Mouse (Mus musculus): ENCODE data around the gene Erfe. TPM values are rescaled to one million over a fixed set of nuclear protein-coding genes. Genes with fewer than 3 reads are reported as not detected.

The Erfe gene
- 1 to 10 TPM; 1.1 to 1.4 TPM for total RNA-seq (2021)

DNA sequence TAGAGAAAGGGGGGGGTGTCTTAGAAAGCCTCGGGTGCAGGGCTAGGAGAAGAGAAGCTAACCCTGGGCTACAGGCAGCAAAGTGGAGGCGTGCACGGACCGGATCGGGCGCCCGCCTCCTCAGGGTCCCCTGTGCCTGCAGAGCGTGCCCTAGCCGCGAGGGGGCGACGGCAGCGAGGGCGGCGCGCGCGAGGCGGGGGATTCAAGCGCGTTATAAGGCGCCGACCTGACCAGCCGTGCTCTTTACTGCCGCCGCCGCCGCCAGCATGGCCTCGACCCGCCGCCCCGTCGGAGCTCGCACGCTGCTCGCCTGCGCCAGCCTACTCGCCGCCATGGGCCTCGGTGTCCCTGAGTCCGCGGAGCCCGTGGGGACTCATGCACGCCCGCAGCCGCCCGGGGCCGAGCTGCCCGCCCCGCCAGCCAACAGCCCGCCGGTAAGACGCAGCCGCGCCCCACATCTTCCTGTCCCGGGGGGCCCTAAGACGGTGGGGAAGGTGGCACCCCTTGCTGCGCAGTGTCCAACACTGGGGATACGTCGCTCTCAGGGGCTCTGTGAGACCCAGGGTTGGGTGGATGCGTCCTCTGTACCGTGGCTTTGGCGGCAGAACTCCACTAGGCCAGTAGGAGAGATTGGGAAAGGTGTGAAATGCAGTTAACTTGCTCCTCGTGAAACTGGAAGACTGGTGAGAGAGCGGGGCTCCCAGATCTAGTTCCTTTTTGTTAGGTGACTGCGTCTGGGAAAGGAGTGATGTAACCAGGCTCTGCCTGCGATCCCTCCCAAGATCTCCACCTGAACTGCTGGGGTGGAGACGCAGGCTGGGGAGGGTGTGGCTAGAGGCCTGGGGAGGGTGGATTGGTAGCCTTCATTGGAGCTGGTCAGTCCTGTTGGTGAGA is at the start of gene Erfe:
Gene Erfe (plus strand): TSS at position 216 of the 894 bp plus-strand sequence.
- peak; percentile 82 for DNase-seq

- DNase-seq, result no peak
Observed at GRCm38 (mm10) chr1:91317656-91318055, 48.6 kb upstream of the Erfe start.

DNA sequence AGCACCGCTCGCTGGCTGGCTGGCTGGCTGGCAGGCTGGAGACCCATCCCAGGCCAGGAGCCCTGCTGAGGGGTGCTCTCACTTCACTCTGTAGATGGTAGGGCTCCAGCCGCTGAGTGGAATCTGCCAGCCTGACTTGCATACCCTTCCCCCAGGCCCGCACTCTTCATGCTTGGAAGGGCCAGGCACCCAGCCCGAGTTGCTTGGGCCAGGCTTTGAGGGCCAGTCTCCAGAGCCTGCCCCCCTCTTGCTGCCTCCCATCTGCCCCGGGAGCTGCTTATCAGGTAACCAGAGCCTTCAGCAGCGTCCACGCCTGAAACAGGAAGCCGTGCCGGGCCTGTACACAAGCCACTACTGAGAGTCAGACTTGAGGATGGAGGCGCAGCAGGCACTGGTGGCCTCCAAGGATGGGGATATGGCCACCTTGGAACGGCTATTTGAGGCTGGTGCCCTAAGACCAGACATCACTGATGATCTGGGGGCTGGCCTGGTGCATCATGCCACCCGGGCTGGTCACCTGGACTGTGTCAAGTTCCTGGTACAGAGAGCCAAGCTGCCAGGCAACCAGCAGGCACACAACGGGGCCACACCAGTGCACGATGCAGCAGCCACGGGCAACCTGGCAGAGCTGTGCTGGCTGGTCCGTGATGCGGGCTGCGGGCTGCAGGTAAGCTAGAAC is 44.3 kb upstream of the Erfe start, which contains the start of gene Espnl:
Gene Espnl (plus strand): TSS at position 316 of the 679 bp plus-strand sequence.
- peak; percentile 44 for DNase-seq

DNA sequence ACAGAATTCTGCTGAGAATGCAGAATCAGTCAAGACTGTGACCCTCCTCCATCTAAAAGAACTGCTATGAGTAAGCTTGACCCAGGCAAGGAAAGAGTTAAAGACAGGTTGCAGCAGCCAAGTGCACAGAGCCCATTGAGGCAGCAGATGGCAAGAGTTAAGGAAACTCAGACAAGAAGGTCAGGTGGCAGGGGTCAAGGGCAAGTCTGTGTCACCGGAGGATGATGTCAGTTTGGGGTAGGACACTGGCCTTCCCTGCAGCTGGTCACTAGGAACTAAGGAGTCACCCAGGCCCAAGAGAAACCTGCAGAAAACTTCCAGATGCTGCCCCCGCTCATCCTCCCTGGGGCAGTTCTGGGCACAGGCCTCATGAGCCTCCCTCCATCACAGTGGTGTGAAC is 41.6 kb upstream of the Erfe start:
- DNase-seq, result no peak

GRCm38 (mm10) chr1:91325488-91326042 is 40.7 kb upstream of the Erfe start:
- no peak for DNase-seq

GRCm38 (mm10) chr1:91332102-91332501 is 34.1 kb upstream of the Erfe start:
- no peak for DNase-seq

DNA sequence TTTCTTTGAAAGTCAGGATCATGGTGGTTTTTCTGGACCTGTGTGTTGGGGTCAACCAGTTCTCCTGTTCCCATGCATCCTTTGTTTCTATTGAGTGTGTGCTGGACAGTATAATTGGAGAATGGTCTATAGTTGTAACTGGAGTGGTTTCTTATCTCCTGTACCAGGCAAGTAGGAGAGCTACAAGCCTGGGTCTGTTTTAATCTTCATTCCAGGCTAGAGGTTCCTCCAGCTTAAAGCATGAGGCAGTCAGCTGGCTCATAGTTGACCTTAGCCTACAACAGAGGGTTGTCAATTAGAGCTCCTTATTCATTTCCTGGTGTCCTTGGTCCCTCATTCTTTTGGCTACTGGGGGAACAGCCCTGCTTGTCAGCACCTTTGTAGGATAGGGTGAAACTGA is 32.6 kb upstream of the Erfe start:
- no peak for DNase-seq

DNA sequence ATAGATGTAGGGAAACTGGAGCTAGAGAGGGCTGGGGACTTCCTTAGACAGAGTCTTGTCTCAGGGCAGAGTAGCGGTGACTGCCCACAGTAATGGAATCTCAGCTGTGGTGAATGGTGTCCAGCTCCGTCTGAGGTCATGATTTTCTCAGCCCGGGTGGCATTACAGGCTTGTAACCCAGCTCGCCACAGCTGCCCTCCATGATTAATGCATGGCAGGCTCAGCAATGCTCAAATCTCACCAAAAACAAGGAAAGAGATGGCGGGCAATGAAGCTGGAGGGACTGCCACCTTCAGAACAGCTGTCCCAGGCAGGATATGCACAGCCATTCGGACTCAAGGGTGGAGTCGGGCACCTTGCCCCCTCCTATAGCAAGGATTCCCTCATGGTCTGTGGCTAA is 28.9 kb upstream of the Erfe start:
- DNase-seq, result no peak

GRCm38 (mm10) chr1:91344001-91344400 is 22.2 kb upstream of the Erfe start:
- peak; percentile 28 for DNase-seq

- peak; percentile 36 for DNase-seq
Observed at GRCm38 (mm10) chr1:91344921-91345685, 21.1 kb upstream of the Erfe start.

GRCm38 (mm10) chr1:91346892-91347291 is 19.3 kb upstream of the Erfe start:
- peak; percentile 78 for DNase-seq

GRCm38 (mm10) chr1:91350841-91351240 is 15.4 kb upstream of the Erfe start, which contains the start of gene Klhl30:
Gene Klhl30, plus strand, starts transcription at chr1:91351016.
- peak; percentile 57 for DNase-seq

- DNase-seq, result no peak
Observed at GRCm38 (mm10) chr1:91351249-91351648, 15.0 kb upstream of the Erfe start.

DNA sequence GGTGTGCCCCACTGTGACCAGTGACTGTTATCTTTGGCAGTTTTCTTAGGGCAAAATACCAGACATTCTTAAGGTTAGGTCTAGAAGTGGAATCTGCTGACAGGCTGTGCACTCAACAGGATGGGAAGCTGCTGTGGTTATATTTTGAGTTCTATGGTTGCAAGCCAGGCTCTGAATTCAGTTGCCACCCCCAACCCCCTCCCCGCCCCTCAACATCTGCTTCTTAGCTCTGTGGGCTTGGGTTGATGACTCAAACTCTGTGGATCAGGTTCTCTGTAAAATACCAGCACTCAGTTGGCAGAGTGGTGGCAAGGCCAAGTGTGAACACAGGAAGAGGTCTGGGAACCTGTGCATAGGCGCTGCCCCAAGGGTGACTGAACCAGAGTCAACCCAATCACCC is 14.0 kb upstream of the Erfe start:
- DNase-seq, result no peak

DNA sequence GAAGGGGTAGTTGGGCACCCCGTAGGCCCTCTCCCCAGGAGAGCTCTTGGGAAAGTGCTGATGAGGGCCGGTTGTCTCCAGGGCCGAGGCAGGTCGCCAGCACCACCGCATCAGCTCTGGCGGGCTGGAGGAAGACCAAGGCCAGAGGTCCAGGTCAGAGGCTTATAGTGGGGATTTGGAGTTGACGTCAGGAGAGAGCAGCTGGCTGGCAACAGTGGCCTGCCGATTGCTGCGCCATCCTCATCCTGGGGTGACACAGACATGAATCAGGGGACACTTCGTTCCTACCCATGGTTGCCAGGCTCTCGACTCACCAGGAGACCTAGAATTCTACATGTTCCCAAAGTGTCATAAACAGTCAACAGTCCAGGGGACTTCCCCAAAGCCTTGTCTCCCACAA is 10.1 kb upstream of the Erfe start:
- DNase-seq, result no peak

DNA sequence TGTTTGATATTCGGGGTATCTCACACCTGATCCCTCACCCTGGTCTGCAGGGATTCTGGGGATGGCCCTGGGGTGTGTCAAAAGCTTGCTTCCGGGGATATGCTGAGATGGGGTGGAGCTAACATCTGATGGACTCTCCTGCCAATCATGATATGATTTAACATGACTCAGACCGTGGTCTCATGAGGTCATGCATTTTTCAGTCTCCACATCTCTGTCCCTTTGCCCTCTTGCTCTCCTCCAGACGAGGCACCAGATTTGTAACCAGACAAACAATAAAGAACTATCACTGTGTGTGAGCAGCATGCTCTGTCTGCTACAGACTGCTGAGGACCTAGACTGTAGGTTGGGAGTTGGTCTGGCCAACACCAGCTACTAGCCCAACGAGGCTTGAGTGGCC is 4.1 kb upstream of the Erfe start:
- DNase-seq, result no peak

DNA sequence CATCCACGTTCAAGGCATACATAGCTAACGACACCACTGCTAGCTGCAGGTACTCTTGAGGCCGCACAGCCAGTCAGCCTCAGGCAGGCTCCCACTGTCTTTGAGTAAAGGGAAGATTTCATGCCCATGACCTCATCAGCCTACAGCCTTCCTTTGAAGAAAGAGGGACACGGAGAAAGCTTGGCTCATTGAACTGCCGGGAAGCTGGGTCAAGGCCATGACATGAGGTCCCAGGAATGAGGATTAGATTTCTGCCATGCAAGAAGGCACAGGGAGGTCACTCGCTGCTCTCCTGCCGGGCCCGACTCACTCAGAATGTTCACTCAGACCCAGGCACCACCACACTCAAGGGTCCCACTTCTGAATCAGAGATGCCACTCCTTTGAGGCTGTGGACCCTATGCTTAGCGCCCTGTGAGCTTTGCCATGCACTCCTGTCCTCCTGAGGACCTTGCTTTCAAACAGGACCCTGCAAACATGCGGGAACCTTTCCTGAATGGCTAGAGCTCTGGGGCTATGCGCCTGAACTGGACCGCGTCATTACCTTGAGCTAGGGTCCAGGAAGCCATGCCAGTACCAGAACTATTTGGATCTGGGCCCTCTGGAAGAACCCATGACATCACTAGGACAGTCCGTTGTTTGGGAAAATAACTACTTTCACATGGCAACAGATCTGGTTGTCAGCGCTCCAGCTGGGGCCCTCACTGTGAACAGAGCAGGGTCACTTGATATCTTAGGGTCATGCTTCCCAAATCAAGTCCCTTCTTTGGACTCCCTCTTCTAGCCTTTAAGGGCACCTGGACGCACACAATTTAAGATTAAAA is 1.2 kb upstream of the Erfe start:
- DNase-seq, result no peak

DNA sequence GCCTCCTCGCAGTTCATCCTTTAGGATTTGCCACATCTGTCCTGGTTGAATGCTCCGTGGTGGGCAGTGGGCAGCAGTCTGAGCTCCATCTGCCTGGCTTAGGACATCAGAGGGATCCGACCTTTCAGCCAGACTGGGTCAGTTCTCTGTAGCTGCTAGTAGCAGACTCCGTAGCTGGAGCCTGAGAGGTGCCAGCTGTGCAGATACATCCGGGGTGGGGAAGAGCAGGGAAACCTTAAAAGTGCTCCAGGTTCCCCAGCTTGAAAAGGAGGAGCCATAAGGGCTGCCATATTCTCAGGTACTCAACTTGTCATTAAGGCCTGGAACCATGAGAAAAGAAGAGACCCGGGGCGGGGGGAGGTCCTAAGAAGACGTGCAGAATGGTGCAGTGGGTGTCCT is 415 bp upstream of the Erfe start:
- no peak for DNase-seq

- no peak for DNase-seq
Observed at GRCm38 (mm10) chr1:91367295-91367694, 1.1 kb downstream of the Erfe start.

DNA sequence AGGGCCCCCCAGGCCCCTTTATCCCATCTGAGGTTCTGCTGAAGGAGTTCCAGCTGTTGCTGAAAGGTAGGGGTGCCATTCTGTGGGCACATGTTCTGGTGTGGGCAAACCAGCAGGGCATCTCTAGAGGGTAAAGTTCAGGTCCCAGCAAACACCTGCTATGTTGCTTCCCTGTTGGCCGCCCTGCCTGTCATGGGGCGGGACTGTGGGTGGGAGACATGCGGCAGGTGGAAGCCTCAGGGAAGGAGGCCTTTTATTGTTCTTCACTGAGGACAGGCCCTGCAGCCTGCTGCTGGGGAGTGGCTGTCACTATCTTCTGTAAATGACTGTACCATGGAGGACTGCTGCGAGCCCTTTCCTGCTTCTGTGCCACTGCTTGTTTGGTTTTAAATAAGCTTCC is 3.2 kb downstream of the Erfe start:
- DNase-seq, result no peak

DNA sequence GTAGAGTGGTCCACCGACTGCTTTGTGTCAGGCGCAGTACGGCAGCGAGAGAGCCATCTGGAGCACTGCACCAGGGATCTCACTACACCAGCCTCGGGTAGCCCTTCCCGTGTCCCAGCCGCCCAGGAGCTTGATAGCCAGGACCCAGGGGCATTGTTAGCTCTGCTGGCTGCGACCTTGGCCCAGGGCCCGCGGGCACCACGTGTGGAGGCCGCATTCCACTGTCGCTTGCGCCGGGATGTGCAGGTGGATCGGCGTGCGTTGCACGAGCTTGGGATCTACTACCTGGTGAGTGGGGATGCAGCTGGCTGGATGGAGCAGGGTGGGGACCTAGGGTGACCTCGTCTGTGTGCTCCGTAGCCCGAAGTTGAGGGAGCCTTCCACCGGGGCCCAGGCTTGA is 3.8 kb downstream of the Erfe start:
- no peak for DNase-seq

GRCm38 (mm10) chr1:91373414-91373835 is 7.2 kb downstream of the Erfe start:
- DNase-seq, result no peak

All from heart, postnatal 4 days (tissue).